Mouse (Mus musculus) liver, embryonic 13.5 days (tissue): Measurements from ENCODE around the gene Brca1. TPM values are rescaled to one million over a fixed set of nuclear protein-coding genes. Genes with fewer than 3 reads are reported as not detected.
"Not testable (repeated sequence)": the region's sequence is repeated elsewhere in the genome, so short reads cannot be mapped to it uniquely, and the experiment has no call there.

Source experiments
- ATAC-seq: fragments of 200-750 bp; cut with Nextera tagmentation; 2 replicates; pipeline ENCODE4 v1.8.0; 2017; ENCODE audit warnings: low read depth, mild to moderate bottlenecking, moderate number of reproducible peaks, moderate library complexity
- DNase-seq: peaks from one replicate; pipeline ENCODE4 v3.0.0; 2022
- H3K27ac ChIP-seq: fragments of 300-500 bp; sonication (generic); 2 replicates; pipeline ENCODE4 v1.5.1; 2015; ENCODE audit warnings: moderate library complexity, mild to moderate bottlenecking, inconsistent platforms
- H3K27me3 ChIP-seq: fragments of 300-500 bp; sonication (generic); 2 replicates; pipeline ENCODE4 v1.6.1; 2015; ENCODE audit warnings: mild to moderate bottlenecking, inconsistent platforms
- H3K36me3 ChIP-seq: fragments of 300-500 bp; sonication (generic); 2 replicates; pipeline ENCODE4 v1.6.1; 2015; ENCODE audit warnings: mild to moderate bottlenecking, inconsistent platforms
- H3K4me1 ChIP-seq: fragments of 300-500 bp; sonication (generic); replicated peaks from 2 replicates; pipeline ENCODE4 v1.6.1; 2015; ENCODE audit warnings: inconsistent platforms
- H3K4me2 ChIP-seq: fragments of 300-500 bp; sonication (generic); 2 replicates; pipeline ENCODE4 v1.6.1; 2015; ENCODE audit warnings: inconsistent platforms, mild to moderate bottlenecking, moderate library complexity
- H3K4me3 ChIP-seq: fragments of 300-500 bp; sonication (generic); replicated peaks from 2 replicates; pipeline ENCODE4 v1.5.1; 2015; ENCODE audit warnings: mild to moderate bottlenecking, inconsistent platforms
- H3K9ac ChIP-seq: fragments of 300-500 bp; sonication (generic); 2 replicates; pipeline ENCODE4 v1.6.1; 2015; ENCODE audit warnings: mild to moderate bottlenecking, inconsistent platforms
- H3K9me3 ChIP-seq: fragments of 300-500 bp; sonication (generic); replicated peaks from 2 replicates; pipeline ENCODE4 v1.6.1; 2016; ENCODE audit warnings: inconsistent platforms
- WGBS: fragments of 180-500 bp; shearing (Covaris S2); methylation state at CpG from one replicate; pipeline ENCODE4 v1.1.7; 2015; ENCODE audit not compliant: insufficient replicate concordance; 5-methylcytosine and 5-hydroxymethylcytosine counted together
- polyA plus RNA-seq: library from polyadenylated mRNA; unstranded; fragments of >200 nt; fragmentation: Nextera tagmentation; extraction: Ambion mirVana; gene quantifications from 2 replicates; pipeline ENCODE4 v1.2.1, GENCODE M21; 2015

Brca1 gene
- polyA plus RNA-seq: 11.9 and 15.9 TPM in 2 replicates

GRCm38 (mm10) chr11:101551751-101552475, at the start of gene Brca1, which contains the start of gene Nbr1:
Brca1 (minus strand) TSS chr11:101551955.
Nbr1 (plus strand) TSS chr11:101552149.
- DNase-seq (peak; percentile 86), ATAC-seq (peak; percentile 70)
- H3K27ac ChIP-seq: peak within 1 kb of the TSS; percentile 93
- peaks cover 41% of the 10 kb centered on the region for H3K36me3 ChIP-seq
- H3K9me3 ChIP-seq: no peaks in the 10 kb centered on the region
- under 1% methylated on average over 43 of the region's 43 CpGs for WGBS
- no peaks in the 10 kb centered on the region for H3K27me3 ChIP-seq
- H3K4me2 ChIP-seq: peak within 1 kb of the TSS; percentile 84
- H3K4me3 ChIP-seq: peak within 1 kb of the TSS; percentile 83
- peak within 1 kb of the TSS; percentile 89 for H3K9ac ChIP-seq
- peaks cover 35% of the 10 kb centered on the region for H3K4me1 ChIP-seq

- WGBS: 64% methylated on average over 6 of the region's 6 CpGs
- Histone ChIP-seq H3K9ac (no peak within 1 kb of the TSS), H3K9me3 (no peaks in the 10 kb centered on the region), H3K27me3 (peaks cover 18% of the 10 kb centered on the region), H3K4me3 (no peak within 1 kb of the TSS), H3K27ac (no peak within 1 kb of the TSS), H3K4me2 (no peak within 1 kb of the TSS), H3K36me3 (no peaks in the 10 kb centered on the region), H3K4me1 (peaks cover 3% of the 10 kb centered on the region)
- DNase-seq: no peak
- no peak for ATAC-seq
Observed at GRCm38 (mm10) chr11:101599156-101599555, 47.4 kb upstream of the Brca1 start, which contains the start of gene Gm11634. Gm11634 (minus strand) TSS chr11:101599256.

- H3K27me3 ChIP-seq: 0 out of 2 replicates have a peak, but pooled peaks cover 5% of the 10 kb centered on the region
- WGBS: 60% methylated on average over 12 of the region's 12 CpGs
- H3K27ac ChIP-seq: no peak overlapping the region
- no peak overlapping the region for H3K4me3 ChIP-seq
- DNase-seq (no peak), ATAC-seq (no peak)
- peaks cover 13% of the 10 kb centered on the region for H3K4me1 ChIP-seq
- peaks cover 6% of the 10 kb centered on the region; the same call in 1 of the 2 replicates for H3K36me3 ChIP-seq
- no peaks in the 10 kb centered on the region for H3K9me3 ChIP-seq
- H3K4me2 ChIP-seq: no peak overlapping the region
- no peak overlapping the region for H3K9ac ChIP-seq
Observed at GRCm38 (mm10) chr11:101589989-101590624, 38.4 kb upstream of the Brca1 start.

- H3K4me3 ChIP-seq: no peak overlapping the region
- ATAC-seq: no peak
- 0 out of 2 replicates have a peak, but pooled peaks cover 5% of the 10 kb centered on the region for H3K27me3 ChIP-seq
- 0 out of 2 replicates have a peak overlapping the region, but pooled peaks have one; percentile 5 for H3K9ac ChIP-seq
- H3K4me1 ChIP-seq: peaks cover 13% of the 10 kb centered on the region
- H3K4me2 ChIP-seq: no peak overlapping the region
- peaks cover 6% of the 10 kb centered on the region; the same call in 1 of the 2 replicates for H3K36me3 ChIP-seq
- WGBS: 26% methylated on average over 5 of the region's 5 CpGs
- H3K9me3 ChIP-seq: no peaks in the 10 kb centered on the region
- peak; percentile 39 for DNase-seq
- H3K27ac ChIP-seq: no peak overlapping the region
Observed at GRCm38 (mm10) chr11:101589444-101589843, 37.7 kb upstream of the Brca1 start.

- Histone ChIP-seq H3K9me3 (no peaks in the 10 kb centered on the region), H3K27me3 (0 out of 2 replicates have a peak, but pooled peaks cover 5% of the 10 kb centered on the region), H3K4me3 (no peak overlapping the region), H3K36me3 (peaks cover 6% of the 10 kb centered on the region; the same call in 1 of the 2 replicates), H3K4me2 (no peak overlapping the region), H3K4me1 (peaks cover 13% of the 10 kb centered on the region), H3K27ac (no peak overlapping the region), H3K9ac (0 out of 2 replicates have a peak overlapping the region, but pooled peaks have one; percentile 5)
- DNase-seq: no peak
- 76% methylated on average over 7 of the region's 7 CpGs for WGBS
- 0 out of 2 replicates have a peak, but pooled peaks have one; percentile 20 for ATAC-seq
Observed at GRCm38 (mm10) chr11:101588868-101589267, 37.1 kb upstream of the Brca1 start.

- H3K36me3 ChIP-seq: peaks cover 6% of the 10 kb centered on the region; the same call in 1 of the 2 replicates
- peaks cover 16% of the 10 kb centered on the region for H3K4me1 ChIP-seq
- H3K27ac ChIP-seq: no peak overlapping the region
- no peak overlapping the region for H3K4me3 ChIP-seq
- DNase-seq: no peak
- WGBS: 82% methylated on average over 10 of the region's 10 CpGs
- ATAC-seq: no peak
- H3K4me2 ChIP-seq: no peak overlapping the region
- no peak overlapping the region for H3K9ac ChIP-seq
- H3K9me3 ChIP-seq: no peaks in the 10 kb centered on the region
- no peaks in the 10 kb centered on the region for H3K27me3 ChIP-seq
Observed at GRCm38 (mm10) chr11:101587676-101588075, 35.9 kb upstream of the Brca1 start.

GRCm38 (mm10) chr11:101585805-101586204, 34.0 kb upstream of the Brca1 start:
- H3K4me2 ChIP-seq: no peak overlapping the region
- peaks cover 32% of the 10 kb centered on the region for H3K4me1 ChIP-seq
- 50% methylated on average over 4 of the region's 4 CpGs for WGBS
- H3K9ac ChIP-seq: no peak overlapping the region
- ATAC-seq (no peak), DNase-seq (no peak)
- H3K27ac ChIP-seq: no peak overlapping the region
- H3K36me3 ChIP-seq: peaks cover 11% of the 10 kb centered on the region
- H3K27me3 ChIP-seq: no peaks in the 10 kb centered on the region
- H3K9me3 ChIP-seq: no peaks in the 10 kb centered on the region
- no peak overlapping the region for H3K4me3 ChIP-seq

GRCm38 (mm10) chr11:101585031-101585430, 33.3 kb upstream of the Brca1 start:
- not testable (repeated sequence) for H3K4me2 ChIP-seq, H3K9ac ChIP-seq, ATAC-seq, H3K9me3 ChIP-seq, H3K27ac ChIP-seq, H3K27me3 ChIP-seq, H3K4me3 ChIP-seq, DNase-seq
- Histone ChIP-seq H3K36me3 (peaks cover 19% of the 10 kb centered on the region), H3K4me1 (peaks cover 31% of the 10 kb centered on the region)
- WGBS: 75% methylated on average over 1 of the region's 1 CpGs

- 85% methylated on average over 2 of the region's 2 CpGs for WGBS
Observed at GRCm38 (mm10) chr11:101583205-101583604, 31.4 kb upstream of the Brca1 start.

GRCm38 (mm10) chr11:101582054-101583035, 30.6 kb upstream of the Brca1 start, which contains the start of gene Tmem106a:
Tmem106a (plus strand) TSS chr11:101582242.
- no peaks in the 10 kb centered on the region for H3K27me3 ChIP-seq
- H3K36me3 ChIP-seq: peaks cover 38% of the 10 kb centered on the region
- H3K4me2 ChIP-seq: peak within 1 kb of the TSS; percentile 71
- WGBS: 14% methylated on average over 31 of the region's 31 CpGs
- H3K4me1 ChIP-seq: peaks cover 19% of the 10 kb centered on the region
- peak within 1 kb of the TSS; percentile 72 for H3K9ac ChIP-seq
- peak; percentile 88 for ATAC-seq
- peak within 1 kb of the TSS; percentile 53 for H3K27ac ChIP-seq
- no peaks in the 10 kb centered on the region for H3K9me3 ChIP-seq
- peak within 1 kb of the TSS; percentile 62 for H3K4me3 ChIP-seq
- peak; percentile 70 for DNase-seq

More at GRCm38 (mm10) chr11:101583205-101583604, 31.4 kb upstream of the Brca1 start:
- H3K9me3 ChIP-seq: no peaks in the 10 kb centered on the region
- ATAC-seq: no peak
- DNase-seq: no peak
- H3K9ac ChIP-seq: no peak overlapping the region
- H3K36me3 ChIP-seq: peaks cover 30% of the 10 kb centered on the region
- no peak overlapping the region for H3K4me2 ChIP-seq
- peaks cover 19% of the 10 kb centered on the region for H3K4me1 ChIP-seq
- no peak overlapping the region for H3K4me3 ChIP-seq
- H3K27ac ChIP-seq: no peak overlapping the region
- H3K27me3 ChIP-seq: no peaks in the 10 kb centered on the region
